ENCODE assay signal across 23 mouse cellular contexts in the genomic region with DNA sequence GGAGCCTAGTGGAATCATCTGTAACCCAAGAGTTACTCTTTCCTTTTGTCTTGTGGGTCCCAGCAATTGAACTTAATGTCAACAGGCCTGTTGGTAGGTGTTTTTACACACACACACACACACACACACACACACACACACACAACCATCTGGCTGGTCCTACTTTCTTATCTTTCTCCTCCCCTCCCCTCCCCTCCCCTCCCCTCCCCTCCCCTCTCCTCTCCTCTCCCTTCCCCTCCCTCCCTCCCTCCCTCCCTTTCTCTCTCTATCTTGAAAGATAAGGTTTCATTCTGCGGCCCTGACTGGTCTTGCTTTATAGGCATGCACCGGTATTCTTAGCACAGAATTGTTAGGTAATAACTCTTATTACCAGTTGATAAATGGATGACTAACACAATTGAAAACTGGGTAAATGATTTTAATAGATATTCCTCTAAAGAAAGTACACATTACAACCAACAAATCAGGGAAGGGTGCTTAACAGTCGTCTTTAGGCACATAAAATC. TPM values are rescaled to one million over a fixed set of nuclear protein-coding genes. Genes with fewer than 3 reads are reported as not detected.
"Had no signal": no experiment of that assay in that cellular context is flagged by ENCODE, and none has a peak within 500 bp of the region (broad histone marks: within the 10 kb centered on the region; RNA-seq: fewer than 3 reads in every experiment).

No protein-coding gene starts in this region.

- H3K9me3 ChIP-seq: limb, embryonic 10.5 days; limb, embryonic 13.5 days; midbrain, embryonic 12.5 days; midbrain, embryonic 15.5 days; neural tube, embryonic 12.5 days; neural tube, embryonic 15.5 days had no signal

- H3K4me1 ChIP-seq: limb, embryonic 10.5 days; limb, embryonic 13.5 days; midbrain, embryonic 12.5 days; midbrain, embryonic 15.5 days; neural tube, embryonic 12.5 days; neural tube, embryonic 15.5 days had no signal

- H3K27me3 ChIP-seq: limb, embryonic 13.5 days; midbrain, embryonic 12.5 days; midbrain, embryonic 15.5 days; neural tube, embryonic 12.5 days; neural tube, embryonic 15.5 days had no signal

- H3K9ac ChIP-seq: limb, embryonic 13.5 days; lung, embryonic 14.5 days; midbrain, embryonic 12.5 days; midbrain, embryonic 15.5 days; neural tube, embryonic 12.5 days; neural tube, embryonic 15.5 days had no signal

- ATAC-seq: lung, postnatal 0 days; midbrain, embryonic 15.5 days had no signal

- DNase-seq: kidney, adult 2 months; layer of hippocampus, adult 9-11 months; lung, embryonic 14.5 days; right cerebral cortex, adult 18-20 months; right cerebral cortex, postnatal 14 days; spleen, adult 18-20 months; thymus, adult 18-20 months; thymus, postnatal 36 days had no signal

- H3K36me3 ChIP-seq: limb, embryonic 13.5 days; midbrain, embryonic 15.5 days; neural tube, embryonic 12.5 days; neural tube, embryonic 15.5 days had no signal

- H3K27ac ChIP-seq: kidney, postnatal 0 days; layer of hippocampus, adult 2 months; limb, embryonic 10.5 days; limb, embryonic 13.5 days; macrophage; midbrain, embryonic 12.5 days; midbrain, embryonic 15.5 days; neural tube, embryonic 12.5 days; neural tube, embryonic 15.5 days had no signal

- H3K4me3 ChIP-seq: layer of hippocampus, adult 2 months; limb, embryonic 10.5 days; limb, embryonic 13.5 days; midbrain, embryonic 12.5 days; midbrain, embryonic 15.5 days; neural tube, embryonic 12.5 days; neural tube, embryonic 15.5 days had no signal

- H3K4me2 ChIP-seq: limb, embryonic 13.5 days; lung, embryonic 14.5 days; midbrain, embryonic 12.5 days; midbrain, embryonic 15.5 days; neural tube, embryonic 12.5 days; neural tube, embryonic 15.5 days had no signal

RNA-seq across cellular contexts. Expression of a gene that starts 43.0 kb away (rescaled TPM):
- polyA plus RNA-seq: kidney, adult 2 months; kidney, embryonic 14.5 days; kidney, postnatal 0 days; large intestine, adult 2 months; limb, embryonic 10.5 days; liver, adult 2 months; liver, embryonic 16.5 days; lung, embryonic 14.5 days; lung, postnatal 0 days; macrophage; midbrain, embryonic 12.5 days; midbrain, embryonic 15.5 days; neural tube, embryonic 12.5 days; neural tube, embryonic 15.5 days; urinary bladder, adult 2 months had no signal
